Mouse (Mus musculus) heart, postnatal 0 days (tissue): ENCODE results near the gene Zfp867. TPM values are rescaled to one million over a fixed set of nuclear protein-coding genes. Genes with fewer than 3 reads are reported as not detected.

ENCODE experiments used
- ATAC-seq: fragments of 200-750 bp; cut with Nextera tagmentation; 2 replicates; pipeline ENCODE4 v1.8.0; 2017; ENCODE audit warnings: low read depth, moderate number of reproducible peaks, moderate library complexity; ENCODE audit not compliant: insufficient read depth
- DNase-seq: peaks from one replicate; pipeline ENCODE4 v3.0.0-alpha.2; 2016; ENCODE audit warnings: low spot score
- H3K27ac ChIP-seq: fragments of 300-500 bp; sonication (generic); 2 replicates; pipeline ENCODE4 v1.5.1; 2014; ENCODE audit warnings: low read depth, mild to moderate bottlenecking
- H3K27me3 ChIP-seq: fragments of 300-500 bp; sonication (generic); 2 replicates; pipeline ENCODE4 v1.6.1; 2014; ENCODE audit warnings: low read length, mixed read lengths; ENCODE audit not compliant: control insufficient read depth, insufficient read depth
- H3K36me3 ChIP-seq: fragments of 300-500 bp; sonication (generic); replicated peaks from 2 replicates; pipeline ENCODE4 v1.6.1; 2014; ENCODE audit warnings: low read length, mixed read lengths; ENCODE audit not compliant: control insufficient read depth, insufficient read depth
- H3K4me1 ChIP-seq: fragments of 300-500 bp; sonication (generic); 2 replicates; pipeline ENCODE4 v1.6.1; 2014; ENCODE audit warnings: antibody characterized with exemption; ENCODE audit not compliant: control insufficient read depth, insufficient read depth
- H3K4me2 ChIP-seq: fragments of 300-500 bp; sonication (generic); 2 replicates; pipeline ENCODE4 v1.6.1; 2014; ENCODE audit warnings: low read depth, mild to moderate bottlenecking, low read length, moderate library complexity
- H3K4me3 ChIP-seq: fragments of 300-500 bp; sonication (generic); 2 replicates; pipeline ENCODE4 v1.5.1; 2014; ENCODE audit warnings: low read depth, low read length
- H3K9ac ChIP-seq: fragments of 300-500 bp; sonication (generic); replicated peaks from 2 replicates; pipeline ENCODE4 v1.6.1; 2014; ENCODE audit warnings: low read depth, low read length, mixed read lengths
- H3K9me3 ChIP-seq: fragments of 300-500 bp; sonication (generic); replicated peaks from 2 replicates; pipeline ENCODE4 v1.6.1; 2016; ENCODE audit warnings: low read length; ENCODE audit not compliant: control insufficient read depth
- CTCF ChIP-seq: IDR thresholded peaks from 2 replicates; pipeline ENCODE4 v1.5.1; 2016; ENCODE audit warnings: antibody characterized with exemption, control low read depth, low read depth
- EP300 ChIP-seq: IDR thresholded peaks from 2 replicates; pipeline ENCODE4 v1.6.1; 2016; ENCODE audit warnings: antibody characterized with exemption, low read depth
- WGBS: fragments of 180-500 bp; shearing (Covaris S2); extraction: QIAGEN DNeasy Blood & Tissue Kit; methylation state at CpG from one replicate; pipeline ENCODE4 v1.1.7; 2014; 5-methylcytosine and 5-hydroxymethylcytosine counted together
- polyA plus RNA-seq: library from polyadenylated mRNA; unstranded; fragments of >200 nt; fragmentation: Nextera tagmentation; extraction: Ambion mirVana; gene quantifications from 2 replicates; pipeline ENCODE4 v1.2.1, GENCODE M21; 2015
- total RNA-seq: library from RNA; depleted of rRNA; stranded (reverse); fragments of >200 nt; gene quantifications from 2 replicates; pipeline ENCODE4 v1.2.3, GENCODE M21; 2014; ENCODE audit warnings: low replicate concordance

The Zfp867 gene
- total and polyA plus RNA-seq, 2 experiments from 2014 or later, result 6.4 to 8.3 TPM

- Histone ChIP-seq H3K36me3 (no peaks in the 10 kb centered on the region; the same call in 1 of the 2 replicates), H3K9ac (no peak overlapping the region)
- WGBS, result 52% methylated on average over 6 of the region's 6 CpGs
These were observed 42.1 kb upstream of the Zfp867 start for GRCm38 (mm10) chr11:59514381-59514780.

GRCm38 (mm10) chr11:59513556-59513955 lies 41.3 kb upstream of the Zfp867 start:
- no peak overlapping the region for H3K27ac ChIP-seq
- H3K4me3 ChIP-seq, result no peak overlapping the region
- H3K9me3 ChIP-seq, result no peaks in the 10 kb centered on the region
- ATAC-seq (no peak), DNase-seq (no peak)
- 73% methylated on average over 3 of the region's 3 CpGs for WGBS
- H3K36me3 ChIP-seq, result no peaks in the 10 kb centered on the region; the same call in 1 of the 2 replicates
- no peak for TF ChIP-seq EP300
- peak; percentile 20; the same call in 1 of the 2 replicates for TF ChIP-seq CTCF
- no peaks in the 10 kb centered on the region for H3K4me1 ChIP-seq
- no peaks in the 10 kb centered on the region for H3K27me3 ChIP-seq
- no peak overlapping the region for H3K4me2 ChIP-seq
- no peak overlapping the region for H3K9ac ChIP-seq

More at GRCm38 (mm10) chr11:59514381-59514780, 42.1 kb upstream of the Zfp867 start:
- Histone ChIP-seq H3K4me3 (no peak overlapping the region), H3K9me3 (no peaks in the 10 kb centered on the region), H3K4me2 (no peak overlapping the region), H3K4me1 (no peaks in the 10 kb centered on the region), H3K27me3 (no peaks in the 10 kb centered on the region), H3K27ac (peak overlapping the region; percentile 55)
- peak; percentile 44 for DNase-seq
- TF ChIP-seq EP300, result no peak
- no peak for TF ChIP-seq CTCF
- no peak for ATAC-seq

GRCm38 (mm10) chr11:59512733-59513132 lies 40.5 kb upstream of the Zfp867 start:
- 92% methylated on average over 10 of the region's 10 CpGs for WGBS
- H3K36me3 ChIP-seq, result no peaks in the 10 kb centered on the region; the same call in 1 of the 2 replicates

GRCm38 (mm10) chr11:59511558-59511957 lies 39.3 kb upstream of the Zfp867 start:
- DNase-seq, result no peak
- WGBS, result 67% methylated on average over 1 of the region's 1 CpGs
- H3K4me1 ChIP-seq, result 0 out of 2 replicates have a peak, but pooled peaks cover 6% of the 10 kb centered on the region

More at GRCm38 (mm10) chr11:59512733-59513132, 40.5 kb upstream of the Zfp867 start:
- no peak for TF ChIP-seq EP300
- TF ChIP-seq CTCF, result no peak
- H3K4me1 ChIP-seq, result no peaks in the 10 kb centered on the region
- DNase-seq (no peak), ATAC-seq (no peak)
- no peak overlapping the region for H3K9ac ChIP-seq
- no peak overlapping the region for H3K4me3 ChIP-seq
- H3K9me3 ChIP-seq, result no peaks in the 10 kb centered on the region
- no peak overlapping the region for H3K27ac ChIP-seq
- H3K27me3 ChIP-seq, result no peaks in the 10 kb centered on the region
- H3K4me2 ChIP-seq, result no peak overlapping the region

GRCm38 (mm10) chr11:59506713-59507074 lies 34.4 kb upstream of the Zfp867 start:
- Histone ChIP-seq H3K27me3 (no peaks in the 10 kb centered on the region), H3K4me3 (peak overlapping the region; percentile 79), H3K9ac (peak overlapping the region; percentile 90), H3K27ac (peak overlapping the region; percentile 91), H3K36me3 (peaks cover 24% of the 10 kb centered on the region), H3K4me1 (peaks cover 14% of the 10 kb centered on the region), H3K4me2 (peak overlapping the region; percentile 93), H3K9me3 (no peaks in the 10 kb centered on the region)
- DNase-seq (peak; percentile 60), ATAC-seq (peak; percentile 3)
- TF ChIP-seq CTCF, result no peak
- TF ChIP-seq EP300, result no peak
- 1% methylated on average over 14 of the region's 14 CpGs for WGBS

More at GRCm38 (mm10) chr11:59511558-59511957, 39.3 kb upstream of the Zfp867 start:
- H3K9ac ChIP-seq, result no peak overlapping the region
- H3K27ac ChIP-seq, result no peak overlapping the region
- no peak overlapping the region for H3K4me3 ChIP-seq
- H3K36me3 ChIP-seq, result no peaks in the 10 kb centered on the region; the same call in 1 of the 2 replicates
- no peaks in the 10 kb centered on the region for H3K9me3 ChIP-seq
- TF ChIP-seq CTCF (no peak), EP300 (no peak)
- H3K4me2 ChIP-seq, result no peak overlapping the region
- H3K27me3 ChIP-seq, result no peaks in the 10 kb centered on the region
- ATAC-seq, result no peak
